Mouse (Mus musculus) neural tube, postnatal 0 days (tissue): ENCODE results near the gene Actrt2. TPM values are rescaled to one million over a fixed set of nuclear protein-coding genes. Genes with fewer than 3 reads are reported as not detected.

ENCODE experiments used
- polyA plus RNA-seq: library from polyadenylated mRNA; unstranded; fragments of >200 nt; fragmentation: Nextera tagmentation; extraction: Ambion mirVana; gene quantifications from 2 replicates; pipeline ENCODE4 v1.2.1, GENCODE M21; 2015

The Actrt2 gene
- not detected in 2 replicates for polyA plus RNA-seq

GRCm38 (mm10) chr4:154667767-154668166 is at the start of gene Actrt2:
Actrt2 (minus strand) TSS chr4:154667867.

GRCm38 (mm10) chr4:154636721-154637311 is 30.9 kb downstream of the Actrt2 start, which contains the start of gene Prdm16:
Prdm16 (minus strand) TSS chr4:154636873.

Other genes with a start within 250 kb of the Actrt2 start
- 8.7 and 11.2 TPM in 2 replicates for gene Prdm16, start 31.0 kb downstream of the Actrt2 start, polyA plus RNA-seq
- gene Ttc34, start 169.6 kb upstream of the Actrt2 start, polyA plus RNA-seq, result 3.0 and 3.8 TPM in 2 replicates
- gene Mmel1, start 201.7 kb upstream of the Actrt2 start, polyA plus RNA-seq, result 0.57 and 1.1 TPM in 2 replicates
- gene Fam213b, start 231.3 kb upstream of the Actrt2 start, polyA plus RNA-seq, result 90.3 and 99.4 TPM in 2 replicates